Mouse (Mus musculus) limb, embryonic 10.5 days (tissue): ENCODE data around the gene Izumo1r. TPM values are rescaled to one million over a fixed set of nuclear protein-coding genes. Genes with fewer than 3 reads are reported as not detected.

Source experiments
- DNase-seq: peaks from one replicate; pipeline ENCODE4 v3.0.0-alpha.2; 2017; ENCODE audit warnings: low spot score
- H3K27ac ChIP-seq: fragments of 300-500 bp; sonication (generic); 2 replicates; pipeline ENCODE4 v1.5.1; 2016; ENCODE audit warnings: mild to moderate bottlenecking
- H3K27me3 ChIP-seq: fragments of 300-500 bp; sonication (generic); 2 replicates; pipeline ENCODE4 v1.6.1; 2016; ENCODE audit warnings: low read depth, mild to moderate bottlenecking; ENCODE audit not compliant: poor library complexity, severe bottlenecking
- H3K36me3 ChIP-seq: fragments of 300-500 bp; sonication (generic); 2 replicates; pipeline ENCODE4 v1.6.1; 2016; ENCODE audit warnings: mild to moderate bottlenecking, moderate library complexity
- H3K4me1 ChIP-seq: fragments of 300-500 bp; sonication (generic); 2 replicates; pipeline ENCODE4 v1.6.1; 2016
- H3K4me3 ChIP-seq: fragments of 300-500 bp; sonication (generic); 2 replicates; pipeline ENCODE4 v1.5.1; 2016; ENCODE audit warnings: mild to moderate bottlenecking, moderate library complexity
- H3K9me3 ChIP-seq: fragments of 300-500 bp; sonication (generic); replicated peaks from 2 replicates; pipeline ENCODE4 v1.6.1; 2016; ENCODE audit warnings: mild to moderate bottlenecking
- WGBS: fragments of 180-500 bp; shearing (Covaris S2); methylation state at CpG from one replicate; pipeline ENCODE4 v1.1.7; 2016; 5-methylcytosine and 5-hydroxymethylcytosine counted together
- polyA plus RNA-seq: library from polyadenylated mRNA; unstranded; fragments of >200 nt; fragmentation: Nextera tagmentation; extraction: Ambion mirVana; gene quantifications from 2 replicates; pipeline ENCODE4 v1.2.1, GENCODE M21; 2016

Izumo1r gene
- polyA plus RNA-seq, 1 experiment from 2014 or later, result not detected

- H3K4me3 ChIP-seq, result no peak overlapping the region
- no peak overlapping the region for H3K27ac ChIP-seq
- no peaks in the 10 kb centered on the region for H3K27me3 ChIP-seq
- no peaks in the 10 kb centered on the region for H3K9me3 ChIP-seq
- WGBS, result 39% methylated on average over 1 of the region's 1 CpGs
- H3K4me1 ChIP-seq, result peaks cover 8% of the 10 kb centered on the region; the same call in 1 of the 2 replicates
- DNase-seq, result no peak
- no peaks in the 10 kb centered on the region for H3K36me3 ChIP-seq
Measured at GRCm38 (mm10) chr9:14921971-14922560, 18.3 kb upstream of the Izumo1r start.

- Histone ChIP-seq H3K4me1 (peaks cover 1% of the 10 kb centered on the region; the same call in 1 of the 2 replicates), H3K27ac (no peak overlapping the region), H3K36me3 (no peaks in the 10 kb centered on the region), H3K9me3 (no peaks in the 10 kb centered on the region), H3K4me3 (no peak overlapping the region), H3K27me3 (no peaks in the 10 kb centered on the region)
- no peak for DNase-seq
- whole genome bisulfite sequencing, result 72% methylated on average over 4 of the region's 4 CpGs
Measured at GRCm38 (mm10) chr9:14921254-14921653, 17.5 kb upstream of the Izumo1r start.

GRCm38 (mm10) chr9:14920608-14921007, 16.9 kb upstream of the Izumo1r start:
- WGBS, result 81% methylated on average over 4 of the region's 4 CpGs
- no peaks in the 10 kb centered on the region for H3K9me3 ChIP-seq
- no peaks in the 10 kb centered on the region for H3K27me3 ChIP-seq
- no peak overlapping the region for H3K27ac ChIP-seq
- H3K4me3 ChIP-seq, result no peak overlapping the region
- no peak for DNase-seq
- no peaks in the 10 kb centered on the region for H3K4me1 ChIP-seq
- H3K36me3 ChIP-seq, result no peaks in the 10 kb centered on the region

GRCm38 (mm10) chr9:14918825-14919668, 15.3 kb upstream of the Izumo1r start:
- no peaks in the 10 kb centered on the region for H3K36me3 ChIP-seq
- H3K4me3 ChIP-seq, result no peak overlapping the region
- no peak overlapping the region for H3K27ac ChIP-seq
- DNase-seq, result no peak
- no peaks in the 10 kb centered on the region for H3K9me3 ChIP-seq
- WGBS, result 82% methylated on average over 5 of the region's 5 CpGs
- H3K27me3 ChIP-seq, result no peaks in the 10 kb centered on the region
- no peaks in the 10 kb centered on the region for H3K4me1 ChIP-seq

- H3K27ac ChIP-seq, result no peak overlapping the region
- 98% methylated on average over 2 of the region's 2 CpGs for WGBS
- no peaks in the 10 kb centered on the region for H3K36me3 ChIP-seq
- H3K27me3 ChIP-seq, result no peaks in the 10 kb centered on the region
- H3K9me3 ChIP-seq, result no peaks in the 10 kb centered on the region
- no peak overlapping the region for H3K4me3 ChIP-seq
- no peak for DNase-seq
- H3K4me1 ChIP-seq, result no peaks in the 10 kb centered on the region
Measured at GRCm38 (mm10) chr9:14917661-14918060, 13.9 kb upstream of the Izumo1r start.

- WGBS, result 86% methylated on average over 2 of the region's 2 CpGs
- Histone ChIP-seq H3K9me3 (no peaks in the 10 kb centered on the region), H3K36me3 (no peaks in the 10 kb centered on the region), H3K27ac (no peak overlapping the region), H3K27me3 (no peaks in the 10 kb centered on the region), H3K4me1 (peaks cover 7% of the 10 kb centered on the region; the same call in 1 of the 2 replicates), H3K4me3 (no peak overlapping the region)
- no peak for DNase-seq
Measured at GRCm38 (mm10) chr9:14912037-14912436, 8.3 kb upstream of the Izumo1r start.

GRCm38 (mm10) chr9:14909981-14910380, 6.2 kb upstream of the Izumo1r start:
- DNase-seq, result no peak
- no peaks in the 10 kb centered on the region for H3K9me3 ChIP-seq
- H3K4me3 ChIP-seq, result no peak overlapping the region
- 65% methylated on average over 5 of the region's 5 CpGs for WGBS
- H3K27me3 ChIP-seq, result no peaks in the 10 kb centered on the region
- H3K36me3 ChIP-seq, result no peaks in the 10 kb centered on the region
- H3K27ac ChIP-seq, result no peak overlapping the region
- peaks cover 12% of the 10 kb centered on the region for H3K4me1 ChIP-seq

- no peak overlapping the region for H3K4me3 ChIP-seq
- H3K27me3 ChIP-seq, result no peaks in the 10 kb centered on the region
- H3K27ac ChIP-seq, result no peak overlapping the region
- no peaks in the 10 kb centered on the region for H3K9me3 ChIP-seq
- no peaks in the 10 kb centered on the region for H3K36me3 ChIP-seq
- peaks cover 27% of the 10 kb centered on the region for H3K4me1 ChIP-seq
- DNase-seq, result no peak
- 63% methylated on average over 7 of the region's 7 CpGs for WGBS
Measured at GRCm38 (mm10) chr9:14907816-14908415, 4.2 kb upstream of the Izumo1r start.

GRCm38 (mm10) chr9:14905956-14906355, 2.2 kb upstream of the Izumo1r start:
- no peak for DNase-seq

GRCm38 (mm10) chr9:14904741-14905475, 1.2 kb upstream of the Izumo1r start:
- Histone ChIP-seq H3K36me3 (no peaks in the 10 kb centered on the region), H3K27me3 (no peaks in the 10 kb centered on the region), H3K4me3 (no peak overlapping the region), H3K27ac (no peak overlapping the region), H3K9me3 (no peaks in the 10 kb centered on the region), H3K4me1 (peaks cover 31% of the 10 kb centered on the region)
- no peak for DNase-seq
- WGBS, result 53% methylated on average over 9 of the region's 9 CpGs

More at GRCm38 (mm10) chr9:14905956-14906355, 2.2 kb upstream of the Izumo1r start:
- no peak overlapping the region for H3K4me3 ChIP-seq
- no peaks in the 10 kb centered on the region for H3K36me3 ChIP-seq
- H3K27me3 ChIP-seq, result no peaks in the 10 kb centered on the region
- 68% methylated on average over 3 of the region's 3 CpGs for WGBS
- peaks cover 31% of the 10 kb centered on the region for H3K4me1 ChIP-seq
- H3K27ac ChIP-seq, result no peak overlapping the region
- no peaks in the 10 kb centered on the region for H3K9me3 ChIP-seq

- no peak for DNase-seq
- WGBS, result 86% methylated on average over 3 of the region's 3 CpGs
- Histone ChIP-seq H3K4me1 (peaks cover 28% of the 10 kb centered on the region), H3K9me3 (no peaks in the 10 kb centered on the region), H3K27ac (no peak overlapping the region), H3K4me3 (no peak overlapping the region), H3K36me3 (no peaks in the 10 kb centered on the region), H3K27me3 (no peaks in the 10 kb centered on the region)
Measured at GRCm38 (mm10) chr9:14903006-14903405, 743 bp downstream of the Izumo1r start.

- no peak overlapping the region for H3K27ac ChIP-seq
- no peak overlapping the region for H3K4me3 ChIP-seq
- no peak for DNase-seq
- 86% methylated on average over 2 of the region's 2 CpGs for WGBS
- no peaks in the 10 kb centered on the region for H3K9me3 ChIP-seq
- no peaks in the 10 kb centered on the region for H3K36me3 ChIP-seq
- peaks cover 24% of the 10 kb centered on the region for H3K4me1 ChIP-seq
- H3K27me3 ChIP-seq, result no peaks in the 10 kb centered on the region
Measured at GRCm38 (mm10) chr9:14902416-14902815, 1.3 kb downstream of the Izumo1r start.
